Mouse (Mus musculus) cerebellum, postnatal 10 days (tissue): ENCODE data around the gene Ptgs1.

Source experiments
- DNase-seq, 2 experiments: peaks; one replicate each; pipeline ENCODE4 v3.0.0; 2021; ENCODE audit warnings: mixed read lengths in 2 of 2

Gene Ptgs1

GRCm38 (mm10) chr2:36252505-36252904, 22.3 kb downstream of the Ptgs1 start:
- no peak for DNase-seq

DNA sequence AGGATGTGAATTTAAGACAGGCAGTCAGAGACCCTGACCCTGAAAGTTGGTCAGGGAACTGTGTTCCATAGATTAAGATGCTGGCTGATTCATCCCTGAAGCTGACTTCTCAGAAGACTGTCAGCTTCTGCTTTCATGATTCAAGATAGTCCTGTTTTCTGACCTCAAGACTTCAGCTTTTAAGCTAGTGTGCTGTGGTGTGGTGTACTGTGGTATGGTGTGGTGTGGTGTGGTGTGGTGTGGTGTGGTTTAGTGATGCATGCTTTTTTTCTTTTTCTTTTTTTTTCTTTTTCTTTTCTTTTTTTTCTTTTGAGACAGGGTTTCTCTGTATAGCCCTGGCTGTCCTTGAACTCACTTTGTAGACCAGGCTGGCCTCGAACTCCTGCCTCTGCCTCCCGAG, 24.2 kb downstream of the Ptgs1 start:
- no peak for DNase-seq

DNA sequence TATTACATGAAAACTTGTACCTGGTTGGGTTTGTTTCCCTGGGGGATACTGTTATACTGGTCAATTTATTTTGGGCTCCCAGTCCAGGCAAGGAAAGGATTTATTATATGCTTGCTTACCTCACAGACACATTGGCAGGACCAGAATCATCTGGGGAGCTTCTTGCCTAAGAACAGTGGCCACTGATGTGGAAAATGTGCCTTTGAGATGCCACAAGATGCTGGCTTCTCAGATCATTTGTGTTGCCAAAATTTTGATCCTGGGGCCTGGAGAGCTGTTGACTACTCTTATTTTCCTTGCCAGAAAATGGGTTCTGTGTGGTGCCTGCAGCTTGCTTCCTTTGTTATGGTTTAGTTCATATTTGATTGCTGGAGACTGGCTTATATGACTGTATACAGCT, 26.7 kb downstream of the Ptgs1 start:
- peak; percentile 67 to 76 for DNase-seq

GRCm38 (mm10) chr2:36259382-36259781, 29.2 kb downstream of the Ptgs1 start:
- no peak for DNase-seq

DNA sequence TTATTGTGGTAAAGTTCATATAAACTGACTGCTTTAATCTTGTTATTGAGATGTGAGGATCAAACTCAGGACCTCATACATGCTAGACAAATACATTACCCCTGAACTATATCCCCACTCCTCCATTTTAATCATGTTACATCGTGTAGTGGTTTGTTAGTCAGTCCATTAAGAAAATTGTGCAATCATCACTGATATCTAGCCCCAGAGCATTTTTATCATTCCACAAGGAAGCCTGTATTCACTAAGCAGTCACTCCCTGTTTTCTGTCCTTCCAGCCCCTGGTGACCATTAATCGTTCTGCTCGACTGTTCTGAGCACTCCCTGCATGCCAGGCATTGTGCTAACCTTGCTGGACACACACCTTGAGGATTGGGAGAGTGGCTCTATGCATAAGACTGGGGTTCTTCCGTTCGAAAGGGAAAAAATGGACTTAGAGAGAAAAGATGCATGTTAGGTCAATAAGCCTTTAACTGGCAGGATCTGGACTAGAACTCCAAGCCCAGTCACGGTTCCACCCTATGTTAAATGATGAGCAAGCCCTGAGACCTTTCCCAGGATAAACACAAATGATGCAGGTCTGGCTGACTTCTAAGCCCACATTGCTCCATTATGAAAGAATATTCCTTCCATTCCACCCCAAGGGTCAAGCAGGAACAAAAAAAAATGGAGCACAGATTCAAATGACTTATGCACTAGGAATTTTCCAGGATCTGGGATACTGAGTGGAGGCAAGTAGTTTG, 29.7 kb downstream of the Ptgs1 start:
- DNase-seq = no peak

DNA sequence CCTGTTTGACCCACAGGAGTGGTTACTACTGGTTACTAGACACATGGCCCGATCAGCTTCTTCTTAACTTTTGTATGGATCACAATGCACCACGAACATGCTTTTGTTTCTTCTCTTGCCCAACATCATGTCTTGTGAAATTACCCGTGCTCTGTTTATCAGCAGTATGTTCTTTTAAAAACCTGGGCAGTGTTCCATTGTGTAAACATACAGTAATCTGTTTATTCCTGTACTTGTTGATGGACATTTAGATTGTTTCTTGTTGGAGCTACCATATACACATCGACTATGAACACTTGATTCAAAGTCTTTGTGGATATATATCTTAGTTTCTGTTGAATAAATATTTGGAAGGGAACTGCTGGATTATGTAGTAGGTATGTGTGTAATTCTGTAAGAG, 31.8 kb downstream of the Ptgs1 start:
- DNase-seq = no peak

DNA sequence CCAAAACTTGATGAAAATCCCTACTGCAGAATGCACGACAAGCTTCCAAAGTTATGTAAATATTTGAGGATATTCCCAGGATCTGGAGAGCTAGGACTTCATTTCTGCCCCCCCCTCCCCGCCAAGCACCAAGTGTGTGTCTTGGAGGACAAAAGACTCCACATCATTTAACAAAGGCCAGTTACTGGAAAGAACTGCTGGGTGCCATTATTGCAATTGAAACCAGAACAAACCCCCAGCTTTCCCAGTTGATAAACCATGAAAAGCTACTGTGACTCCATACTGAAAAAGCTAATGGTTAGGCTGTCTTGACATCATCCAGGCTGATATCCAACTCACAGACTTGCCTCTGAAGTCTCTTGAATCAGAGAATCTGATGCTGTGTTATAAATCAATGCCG, 39.2 kb downstream of the Ptgs1 start:
- no peak for DNase-seq

DNA sequence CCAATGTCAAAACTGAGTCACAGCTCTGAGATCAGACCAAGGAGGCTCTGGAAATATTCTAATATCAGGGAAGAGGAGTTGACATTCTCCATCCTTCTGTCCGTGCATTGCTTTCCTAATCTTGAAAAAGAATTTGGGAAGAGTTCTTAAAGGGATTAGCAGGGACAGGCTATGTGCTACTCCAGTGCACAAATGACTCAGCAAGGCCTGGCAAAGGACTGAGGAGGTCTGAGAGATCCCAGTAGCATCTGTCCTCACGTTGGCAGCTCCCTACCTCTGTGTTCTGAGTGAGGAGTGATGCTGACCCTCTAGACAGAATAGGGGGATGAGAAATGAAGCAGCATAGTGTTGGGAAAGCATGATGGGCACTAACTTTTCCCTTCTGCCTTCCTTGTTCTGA, 40.0 kb downstream of the Ptgs1 start:
- DNase-seq = peak in 1 of 2 experiments; percentile 10

GRCm38 (mm10) chr2:36271085-36271484, 40.9 kb downstream of the Ptgs1 start:
- DNase-seq = no peak

GRCm38 (mm10) chr2:36272288-36272950, 42.2 kb downstream of the Ptgs1 start:
- DNase-seq = no peak

GRCm38 (mm10) chr2:36276454-36276853, 46.2 kb downstream of the Ptgs1 start:
- DNase-seq = peak; percentile 87 to 95

GRCm38 (mm10) chr2:36278760-36279159, 48.5 kb downstream of the Ptgs1 start:
- no peak for DNase-seq

- DNase-seq = no peak
These were observed 50.9 kb downstream of the Ptgs1 start for GRCm38 (mm10) chr2:36281138-36281537.

GRCm38 (mm10) chr2:36282301-36282700, 52.1 kb downstream of the Ptgs1 start:
- DNase-seq = no peak
